Mouse (Mus musculus) stomach, embryonic 15.5 days (tissue): ENCODE results near the gene Ovch2. TPM values are rescaled to one million over a fixed set of nuclear protein-coding genes. Genes with fewer than 3 reads are reported as not detected.
A peak's percentile ranks its signal among the peaks of the same experiment; 100 is the strongest.

Experiments
- ATAC-seq: fragments of 200-750 bp; cut with Nextera tagmentation; 2 replicates; pipeline ENCODE4 v1.8.0; 2017; ENCODE audit warnings: low read depth, moderate number of reproducible peaks, moderate TSS enrichment; ENCODE audit not compliant: insufficient read depth, low FRiP score
- H3K27ac ChIP-seq: fragments of 300-500 bp; sonication (generic); 2 replicates; pipeline ENCODE4 v1.5.1; 2015; ENCODE audit warnings: mild to moderate bottlenecking, inconsistent platforms
- H3K27me3 ChIP-seq: fragments of 300-500 bp; sonication (generic); replicated peaks from 2 replicates; pipeline ENCODE4 v1.6.1; 2015; ENCODE audit warnings: inconsistent platforms
- H3K36me3 ChIP-seq: fragments of 300-500 bp; sonication (generic); 2 replicates; pipeline ENCODE4 v1.6.1; 2015; ENCODE audit warnings: inconsistent platforms
- H3K4me1 ChIP-seq: fragments of 300-500 bp; sonication (generic); 2 replicates; pipeline ENCODE4 v1.6.1; 2015; ENCODE audit warnings: inconsistent platforms
- H3K4me2 ChIP-seq: fragments of 300-500 bp; sonication (generic); 2 replicates; pipeline ENCODE4 v1.6.1; 2015; ENCODE audit warnings: mild to moderate bottlenecking, inconsistent platforms
- H3K4me3 ChIP-seq: fragments of 300-500 bp; sonication (generic); replicated peaks from 2 replicates; pipeline ENCODE4 v1.5.1; 2015; ENCODE audit warnings: inconsistent platforms
- H3K9ac ChIP-seq: fragments of 300-500 bp; sonication (generic); 2 replicates; pipeline ENCODE4 v1.6.1; 2015; ENCODE audit warnings: inconsistent platforms
- H3K9me3 ChIP-seq: fragments of 300-500 bp; sonication (generic); 2 replicates; pipeline ENCODE4 v1.6.1; 2016; ENCODE audit warnings: inconsistent platforms
- WGBS: fragments of 180-500 bp; shearing (Covaris S2); methylation state at CpG from one replicate; pipeline ENCODE4 v1.1.7; 2015; 5-methylcytosine and 5-hydroxymethylcytosine counted together
- polyA plus RNA-seq: library from polyadenylated mRNA; unstranded; fragments of >200 nt; fragmentation: Nextera tagmentation; extraction: Ambion mirVana; gene quantifications from 2 replicates; pipeline ENCODE4 v1.2.1, GENCODE M21; 2015

Ovch2 gene
- polyA plus RNA-seq, 1 experiment from 2014 or later = not detected

DNA sequence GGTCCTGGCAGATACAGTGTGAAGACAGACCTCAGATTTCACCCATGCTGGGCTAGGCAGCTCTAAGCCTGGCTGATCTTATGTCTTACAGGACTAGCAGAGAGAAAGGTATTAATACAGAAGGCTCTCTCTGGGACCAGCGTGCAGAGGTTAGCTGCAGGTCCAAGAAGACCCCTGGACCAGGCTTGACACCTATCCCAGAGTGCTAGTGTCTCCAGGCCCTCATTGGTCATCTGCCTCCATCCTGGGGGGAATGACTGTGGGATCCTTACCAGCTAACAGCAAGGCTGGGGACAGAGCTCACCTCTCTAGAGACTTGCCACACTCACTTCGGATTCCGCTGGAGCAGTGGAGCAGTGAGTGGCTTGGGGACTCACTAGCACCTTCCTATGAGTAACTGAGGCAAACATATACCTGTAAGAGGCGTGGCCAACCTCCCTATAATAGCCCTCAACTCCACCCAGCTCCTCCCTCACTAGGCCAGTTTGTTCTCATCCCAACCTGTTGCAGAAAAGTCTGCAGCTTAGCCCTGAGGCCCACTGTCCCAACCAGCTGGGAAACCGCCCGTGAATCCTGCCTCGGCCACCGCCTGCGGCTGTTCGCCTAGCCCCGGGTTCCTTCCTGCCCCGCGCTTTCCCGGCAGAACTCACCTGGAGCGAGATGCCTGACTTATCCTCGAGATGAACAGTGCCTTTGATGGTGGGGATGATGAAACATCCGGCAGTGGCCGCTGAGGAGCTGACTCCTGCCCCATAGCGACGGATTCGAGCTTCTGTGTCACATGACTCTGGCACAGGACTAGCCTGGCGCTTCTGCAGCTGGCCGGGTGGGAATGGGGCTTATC is 43.5 kb downstream of the Ovch2 start, which contains the start of gene Cyb5r2:
Cyb5r2 (minus strand) TSS at position 725 of the 844 bp plus-strand sequence.
- H3K36me3 ChIP-seq = no peaks in the 10 kb centered on the region
- WGBS = 12% methylated on average over 23 of the region's 23 CpGs
- no peak within 1 kb of the TSS for H3K9ac ChIP-seq
- no peaks in the 10 kb centered on the region for H3K9me3 ChIP-seq
- H3K4me2 ChIP-seq = peak within 1 kb of the TSS; percentile 54
- ATAC-seq = peak; percentile 68
- H3K27me3 ChIP-seq = no peaks in the 10 kb centered on the region
- peak within 1 kb of the TSS; percentile 21 for H3K4me3 ChIP-seq
- no peak within 1 kb of the TSS for H3K27ac ChIP-seq
- peaks cover 7% of the 10 kb centered on the region for H3K4me1 ChIP-seq

- Histone ChIP-seq H3K27ac (no peak overlapping the region), H3K9ac (no peak overlapping the region), H3K27me3 (no peaks in the 10 kb centered on the region), H3K9me3 (no peaks in the 10 kb centered on the region), H3K36me3 (no peaks in the 10 kb centered on the region), H3K4me2 (no peak overlapping the region), H3K4me1 (peaks cover 7% of the 10 kb centered on the region), H3K4me3 (no peak overlapping the region)
- 84% methylated on average over 2 of the region's 2 CpGs for WGBS
- ATAC-seq = no peak
These were observed 44.3 kb downstream of the Ovch2 start for GRCm38 (mm10) chr7:107756748-107757147.

DNA sequence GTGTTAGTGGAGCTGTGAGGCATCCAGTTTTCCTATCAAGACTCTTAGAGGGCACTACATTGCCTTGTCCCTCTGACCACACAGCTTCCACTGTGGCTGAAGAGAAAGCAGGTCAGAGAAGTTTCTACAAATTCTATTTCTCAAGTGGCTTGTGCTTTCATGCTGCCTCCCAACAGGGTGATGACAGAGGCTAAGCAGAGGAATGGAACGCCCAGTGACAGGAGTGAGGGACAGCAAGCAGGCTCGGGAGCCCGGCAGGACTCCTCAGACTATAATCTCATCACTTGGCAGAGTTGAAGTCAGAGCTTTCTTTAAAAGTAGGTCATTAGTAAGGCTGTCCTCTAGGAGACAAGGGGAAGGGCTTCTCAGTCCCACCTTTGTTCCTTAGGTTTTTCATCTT is 45.1 kb downstream of the Ovch2 start:
- no peaks in the 10 kb centered on the region for H3K9me3 ChIP-seq
- no peak overlapping the region for H3K9ac ChIP-seq
- no peaks in the 10 kb centered on the region for H3K27me3 ChIP-seq
- 70% methylated on average over 3 of the region's 3 CpGs for WGBS
- H3K4me2 ChIP-seq = no peak overlapping the region
- H3K4me1 ChIP-seq = peaks cover 7% of the 10 kb centered on the region
- H3K36me3 ChIP-seq = no peaks in the 10 kb centered on the region
- no peak overlapping the region for H3K4me3 ChIP-seq
- no peak for ATAC-seq
- H3K27ac ChIP-seq = no peak overlapping the region

GRCm38 (mm10) chr7:107752031-107752520 is 48.9 kb downstream of the Ovch2 start:
- Histone ChIP-seq H3K4me1 (no peaks in the 10 kb centered on the region), H3K36me3 (no peaks in the 10 kb centered on the region), H3K4me3 (no peak overlapping the region), H3K27ac (no peak overlapping the region), H3K4me2 (no peak overlapping the region), H3K27me3 (no peaks in the 10 kb centered on the region), H3K9ac (no peak overlapping the region), H3K9me3 (no peaks in the 10 kb centered on the region)
- WGBS = 79% methylated on average over 10 of the region's 10 CpGs
- no peak for ATAC-seq

DNA sequence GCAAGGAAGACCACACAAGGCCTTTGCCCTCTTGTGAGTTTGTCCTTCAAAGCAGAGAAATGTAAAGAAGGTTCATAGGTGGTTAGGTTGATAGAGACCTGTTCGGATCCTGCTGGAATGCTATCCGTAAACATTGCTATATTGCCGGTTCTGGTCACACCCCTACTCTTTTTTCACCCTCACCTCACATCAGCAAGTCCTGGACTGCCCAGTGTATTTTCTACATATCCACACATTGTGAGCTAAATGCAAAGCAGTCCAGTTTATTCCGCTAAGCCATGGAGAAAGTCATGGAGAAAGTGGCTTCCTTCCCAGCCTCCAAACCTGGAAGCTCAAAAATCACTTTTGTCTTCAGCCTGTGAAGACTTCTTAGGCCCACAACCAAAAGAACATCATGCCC is 51.3 kb downstream of the Ovch2 start:
- no peak for ATAC-seq

GRCm38 (mm10) chr7:107749270-107749669 is 51.7 kb downstream of the Ovch2 start:
- H3K9ac ChIP-seq = no peak overlapping the region
- no peaks in the 10 kb centered on the region; the same call in 1 of the 2 replicates for H3K36me3 ChIP-seq
- ATAC-seq = no peak
- no peak overlapping the region for H3K4me2 ChIP-seq
- no peaks in the 10 kb centered on the region for H3K9me3 ChIP-seq
- H3K27ac ChIP-seq = no peak overlapping the region
- no peaks in the 10 kb centered on the region for H3K4me1 ChIP-seq
- 6% methylated on average over 3 of the region's 3 CpGs for WGBS
- no peak overlapping the region for H3K4me3 ChIP-seq
- H3K27me3 ChIP-seq = no peaks in the 10 kb centered on the region

More for the DNA sequence above, 51.3 kb downstream of the Ovch2 start:
- no peak overlapping the region for H3K9ac ChIP-seq
- no peak overlapping the region for H3K27ac ChIP-seq
- H3K36me3 ChIP-seq = no peaks in the 10 kb centered on the region
- no peak overlapping the region for H3K4me2 ChIP-seq
- no peak overlapping the region for H3K4me3 ChIP-seq
- no peaks in the 10 kb centered on the region for H3K9me3 ChIP-seq
- H3K4me1 ChIP-seq = no peaks in the 10 kb centered on the region
- 74% methylated on average over 4 of the region's 4 CpGs for WGBS
- H3K27me3 ChIP-seq = no peaks in the 10 kb centered on the region

DNA sequence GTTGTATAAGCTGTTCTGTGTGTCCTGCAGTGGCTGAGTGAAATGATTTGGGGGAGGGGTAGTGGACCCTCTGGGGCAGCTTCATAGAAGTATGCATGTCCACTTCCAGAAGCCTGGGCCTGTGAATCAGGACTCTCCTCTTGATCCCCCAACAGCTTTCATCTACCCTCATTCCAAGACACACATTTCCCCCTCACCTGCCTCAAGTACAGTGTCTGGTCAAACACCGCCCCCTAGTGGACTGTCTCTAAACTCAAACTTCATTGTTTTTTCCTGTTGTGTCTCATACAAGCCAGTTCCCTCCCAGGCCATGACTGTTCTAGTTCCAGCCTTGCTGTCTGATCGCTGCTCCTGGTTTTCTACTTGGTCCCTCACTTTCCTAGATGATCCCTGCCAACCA is 53.1 kb downstream of the Ovch2 start:
- no peak overlapping the region for H3K4me3 ChIP-seq
- H3K9ac ChIP-seq = no peak overlapping the region
- no peak overlapping the region for H3K27ac ChIP-seq
- WGBS = 17% methylated on average over 2 of the region's 2 CpGs
- no peak overlapping the region for H3K4me2 ChIP-seq
- no peaks in the 10 kb centered on the region for H3K9me3 ChIP-seq
- H3K36me3 ChIP-seq = peaks cover 7% of the 10 kb centered on the region
- ATAC-seq = no peak
- H3K4me1 ChIP-seq = no peaks in the 10 kb centered on the region
- H3K27me3 ChIP-seq = no peaks in the 10 kb centered on the region

- Histone ChIP-seq H3K27me3 (no peaks in the 10 kb centered on the region), H3K9me3 (no peaks in the 10 kb centered on the region), H3K4me2 (no peak overlapping the region), H3K27ac (no peak overlapping the region), H3K4me1 (no peaks in the 10 kb centered on the region), H3K4me3 (no peak overlapping the region), H3K9ac (no peak overlapping the region), H3K36me3 (peaks cover 8% of the 10 kb centered on the region)
- 81% methylated on average over 9 of the region's 9 CpGs for WGBS
- no peak for ATAC-seq
These were observed 53.5 kb downstream of the Ovch2 start for GRCm38 (mm10) chr7:107747476-107747875.

- Histone ChIP-seq H3K27ac (no peak overlapping the region), H3K4me2 (no peak overlapping the region), H3K27me3 (no peaks in the 10 kb centered on the region), H3K9ac (no peak overlapping the region), H3K9me3 (no peaks in the 10 kb centered on the region), H3K4me1 (no peaks in the 10 kb centered on the region), H3K36me3 (peaks cover 8% of the 10 kb centered on the region), H3K4me3 (no peak overlapping the region)
- 84% methylated on average over 8 of the region's 8 CpGs for WGBS
- no peak for ATAC-seq
These were observed 55.0 kb downstream of the Ovch2 start for GRCm38 (mm10) chr7:107746036-107746435.

- H3K4me1 ChIP-seq = no peaks in the 10 kb centered on the region
- H3K4me3 ChIP-seq = no peak overlapping the region
- H3K9ac ChIP-seq = no peak overlapping the region
- H3K36me3 ChIP-seq = peaks cover 12% of the 10 kb centered on the region
- 61% methylated on average over 2 of the region's 2 CpGs for WGBS
- H3K27ac ChIP-seq = no peak overlapping the region
- H3K9me3 ChIP-seq = no peaks in the 10 kb centered on the region
- H3K27me3 ChIP-seq = no peaks in the 10 kb centered on the region
- no peak overlapping the region for H3K4me2 ChIP-seq
- no peak for ATAC-seq
These were observed 55.9 kb downstream of the Ovch2 start for GRCm38 (mm10) chr7:107745111-107745510.

DNA sequence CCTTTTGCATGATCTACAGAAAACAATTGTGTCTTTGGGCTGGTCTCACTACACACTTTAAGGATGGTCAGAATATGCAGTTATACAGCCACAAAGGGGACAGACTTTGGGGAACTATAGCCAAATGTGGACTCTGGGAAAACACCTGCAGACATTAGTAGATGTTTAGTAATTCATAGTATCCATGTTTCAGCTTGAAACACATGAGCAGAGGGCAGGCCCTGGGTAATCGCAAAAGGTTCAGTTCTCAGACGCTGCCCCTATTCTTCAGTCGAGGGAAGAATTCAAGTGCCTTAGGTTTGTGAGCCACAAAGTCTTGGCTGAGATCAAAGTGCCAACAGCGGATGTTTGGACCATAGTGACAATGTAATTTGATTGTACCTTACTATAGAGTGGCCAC is 56.6 kb downstream of the Ovch2 start:
- no peak overlapping the region for H3K9ac ChIP-seq
- WGBS = 88% methylated on average over 4 of the region's 4 CpGs
- H3K4me3 ChIP-seq = no peak overlapping the region
- H3K36me3 ChIP-seq = peaks cover 17% of the 10 kb centered on the region
- H3K4me2 ChIP-seq = no peak overlapping the region
- no peak for ATAC-seq
- H3K9me3 ChIP-seq = no peaks in the 10 kb centered on the region
- no peak overlapping the region for H3K27ac ChIP-seq
- H3K4me1 ChIP-seq = no peaks in the 10 kb centered on the region
- no peaks in the 10 kb centered on the region for H3K27me3 ChIP-seq

DNA sequence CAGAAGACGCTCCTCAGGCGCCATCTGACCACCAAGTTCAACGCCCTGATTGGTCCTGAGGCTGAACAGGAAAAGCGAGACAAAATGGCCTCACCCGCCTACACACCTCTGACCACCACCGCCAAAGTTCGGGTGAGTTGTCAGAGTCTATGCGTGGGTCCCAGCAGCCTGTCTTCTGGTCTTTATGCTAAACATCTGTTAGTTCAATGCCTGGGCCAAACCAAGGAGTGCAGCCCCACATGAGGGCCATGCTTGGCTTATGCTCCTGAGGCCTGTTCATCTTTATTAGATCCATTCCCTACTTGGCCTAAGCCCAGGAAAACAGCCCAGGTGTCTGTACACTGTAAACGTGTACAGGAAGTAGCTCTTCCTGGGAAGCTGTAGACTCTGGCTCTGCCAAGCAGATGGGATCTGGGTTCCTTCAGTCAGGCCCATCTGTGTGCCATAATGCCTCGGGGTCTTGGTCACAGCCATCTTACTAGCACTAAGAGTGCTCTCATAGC is 58.0 kb downstream of the Ovch2 start:
- Histone ChIP-seq H3K4me2 (no peak overlapping the region), H3K4me1 (no peaks in the 10 kb centered on the region), H3K27me3 (no peaks in the 10 kb centered on the region), H3K4me3 (no peak overlapping the region), H3K27ac (no peak overlapping the region), H3K9ac (no peak overlapping the region), H3K9me3 (no peaks in the 10 kb centered on the region), H3K36me3 (peaks cover 21% of the 10 kb centered on the region)
- 84% methylated on average over 10 of the region's 10 CpGs for WGBS
- ATAC-seq = no peak
